Mouse (Mus musculus) bone marrow, adult 2 months (tissue): ENCODE measurements around the gene Anks3.

Experiments used
- CTCF ChIP-seq: fragments of 200-500 bp; IDR thresholded peaks from 2 replicates; pipeline ENCODE4 v1.5.1; 2011; ENCODE audit warnings: low read length, control low read depth; ENCODE audit not compliant: control insufficient read depth, insufficient read depth
- POLR2A ChIP-seq: fragments of 200-500 bp; IDR thresholded peaks from 2 replicates; pipeline ENCODE4 v1.6.1; 2011; ENCODE audit warnings: low read depth, mild to moderate bottlenecking, control low read depth, low read length, borderline replicate concordance; ENCODE audit not compliant: control insufficient read depth

GRCm38 (mm10) chr16:4904878-4905277, 59.1 kb downstream of the Anks3 start:
- no peak for TF ChIP-seq CTCF
- TF ChIP-seq POLR2A, result no peak
